Mouse (Mus musculus): ENCODE measurements at regions not wholly inside any gene's neighbourhood (a gene's known extent, or its start where the extent isn't known, plus 50 kb on each side); places are given as distances from the start of the nearest gene placed in this dataset.

DNA sequence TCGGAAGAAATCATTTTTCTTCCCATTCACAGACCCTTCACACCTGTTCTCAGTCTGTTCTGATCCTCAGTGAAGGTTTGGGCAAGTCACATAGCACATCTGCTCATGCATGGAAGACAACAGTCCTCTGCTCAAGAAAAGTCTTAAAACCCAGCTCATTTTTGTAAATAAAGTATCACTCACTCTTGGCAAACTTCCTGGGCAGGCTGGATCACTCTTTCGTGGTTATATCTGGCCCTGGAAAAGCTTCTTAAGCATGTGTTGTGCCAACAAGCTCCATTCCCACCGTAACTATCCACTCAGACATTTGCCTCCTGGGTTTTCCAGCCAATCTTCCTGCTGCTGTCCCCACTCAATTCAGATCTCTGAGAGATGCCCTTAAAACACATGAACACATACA, 103.2 kb upstream of the Cep85l start:
- TF ChIP-seq CTCF (IDR thresholded peaks at IDR 0.05; ENCODE audit: insufficient read depth, low read length) (no peak), POLR2A (IDR thresholded peaks at IDR 0.05; ENCODE audit: borderline replicate concordance, extremely low read depth, low read depth, low read length) (no peak)
- Histone ChIP-seq H3K4me3 (replicated peaks; ENCODE audit: extremely low read depth, low read depth, low read length) (no peak overlapping the region), H3K4me1 (ENCODE audit: control insufficient read depth, insufficient read depth, low read length) (no peaks in the 10 kb centered on the region)
- 42% methylated on average over 3 of the region's 3 CpGs for WGBS
- no peak for DNase-seq

DNA sequence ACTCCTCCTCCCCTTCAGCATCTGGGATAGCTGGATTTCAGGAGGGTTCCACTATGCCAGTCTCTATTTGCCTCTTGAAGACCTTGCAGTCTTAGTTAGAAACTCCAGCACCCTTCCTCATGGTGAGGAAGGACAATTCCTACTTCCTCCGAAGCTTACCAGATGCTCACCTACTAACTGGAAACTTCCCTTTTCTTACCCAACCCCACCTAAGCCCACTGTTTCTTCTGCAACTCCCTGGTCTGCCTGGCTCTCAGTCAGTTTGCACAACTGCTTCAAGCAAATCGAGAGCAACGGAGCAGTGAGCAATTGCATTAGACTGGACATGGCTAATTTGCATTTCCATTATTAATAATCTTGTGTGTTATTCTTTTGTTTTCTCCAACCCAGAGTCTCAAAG, 90.5 kb upstream of the Cep85l start:
- WGBS = 82% methylated on average over 3 of the region's 3 CpGs
- Histone ChIP-seq H3K4me1 (ENCODE audit: control insufficient read depth, insufficient read depth, low read length) (peaks cover 32% of the 10 kb centered on the region), H3K4me3 (replicated peaks; ENCODE audit: extremely low read depth, low read depth, low read length) (no peak overlapping the region)
- TF ChIP-seq POLR2A (IDR thresholded peaks at IDR 0.05; ENCODE audit: borderline replicate concordance, extremely low read depth, low read depth, low read length) (no peak), CTCF (IDR thresholded peaks at IDR 0.05; ENCODE audit: insufficient read depth, low read length) (no peak)
- no peak for DNase-seq

DNA sequence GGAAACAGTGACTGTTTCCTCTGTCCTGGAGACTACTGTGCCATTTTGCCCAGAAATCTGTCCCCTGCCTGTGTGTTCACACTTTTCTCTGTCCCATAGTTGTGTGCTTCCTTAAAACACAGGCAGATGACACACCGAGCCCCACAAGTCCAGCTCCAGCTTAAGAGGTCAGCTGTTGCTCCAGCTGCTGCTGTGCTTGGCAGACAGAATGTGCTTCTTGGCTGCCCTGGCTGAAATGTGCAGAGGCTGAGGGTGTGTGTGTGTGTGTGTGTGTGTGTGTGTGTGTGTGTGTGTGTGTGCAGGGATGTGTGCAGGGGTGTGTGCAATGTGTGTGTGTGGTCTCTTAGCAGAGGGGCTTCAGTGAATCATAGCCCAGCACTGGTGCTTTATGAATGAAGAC, 89.9 kb upstream of the Cep85l start:
- WGBS = 34% methylated on average over 1 of the region's 1 CpGs
- peaks cover 32% of the 10 kb centered on the region for H3K4me1 ChIP-seq (ENCODE audit: control insufficient read depth, insufficient read depth, low read length)
- no peak for DNase-seq
- no peak overlapping the region for H3K4me3 ChIP-seq (replicated peaks; ENCODE audit: extremely low read depth, low read depth, low read length)
- TF ChIP-seq POLR2A (IDR thresholded peaks at IDR 0.05; ENCODE audit: borderline replicate concordance, extremely low read depth, low read depth, low read length) (no peak), CTCF (IDR thresholded peaks at IDR 0.05; ENCODE audit: insufficient read depth, low read length) (no peak)

GRCm38 (mm10) chr10:53468293-53468545, 88.5 kb upstream of the Cep85l start:
- H3K4me1 ChIP-seq (ENCODE audit: control insufficient read depth, insufficient read depth, low read length) = peaks cover 36% of the 10 kb centered on the region
- no peak overlapping the region for H3K4me3 ChIP-seq (replicated peaks; ENCODE audit: extremely low read depth, low read depth, low read length)
- TF ChIP-seq POLR2A (IDR thresholded peaks at IDR 0.05; ENCODE audit: borderline replicate concordance, extremely low read depth, low read depth, low read length) = no peak
- no peak for TF ChIP-seq CTCF (IDR thresholded peaks at IDR 0.05; ENCODE audit: insufficient read depth, low read length)
- 50% methylated on average over 3 of the region's 3 CpGs for WGBS
- no peak for DNase-seq

GRCm38 (mm10) chr10:53467472-53468292, 87.9 kb upstream of the Cep85l start:
- Histone ChIP-seq H3K4me3 (replicated peaks; ENCODE audit: extremely low read depth, low read depth, low read length) (no peak overlapping the region), H3K4me1 (ENCODE audit: control insufficient read depth, insufficient read depth, low read length) (peaks cover 40% of the 10 kb centered on the region)
- DNase-seq = no peak
- whole genome bisulfite sequencing = 48% methylated on average over 3 of the region's 3 CpGs
- TF ChIP-seq POLR2A (IDR thresholded peaks at IDR 0.05; ENCODE audit: borderline replicate concordance, extremely low read depth, low read depth, low read length) (no peak), CTCF (IDR thresholded peaks at IDR 0.05; ENCODE audit: insufficient read depth, low read length) (no peak)

- Histone ChIP-seq H3K4me1 (ENCODE audit: control insufficient read depth, insufficient read depth, low read length) (peaks cover 43% of the 10 kb centered on the region), H3K4me3 (replicated peaks; ENCODE audit: extremely low read depth, low read depth, low read length) (no peak overlapping the region)
- TF ChIP-seq CTCF (IDR thresholded peaks at IDR 0.05; ENCODE audit: insufficient read depth, low read length) (no peak), POLR2A (IDR thresholded peaks at IDR 0.05; ENCODE audit: borderline replicate concordance, extremely low read depth, low read depth, low read length) (no peak)
- no peak for DNase-seq
- WGBS = 27% methylated on average over 1 of the region's 1 CpGs
Observed at GRCm38 (mm10) chr10:53466851-53467250, 87.1 kb upstream of the Cep85l start.

GRCm38 (mm10) chr10:53466261-53466660, 86.5 kb upstream of the Cep85l start:
- H3K4me1 ChIP-seq (ENCODE audit: control insufficient read depth, insufficient read depth, low read length) = peaks cover 46% of the 10 kb centered on the region
- H3K4me3 ChIP-seq (replicated peaks; ENCODE audit: extremely low read depth, low read depth, low read length) = no peak overlapping the region
- no peak for TF ChIP-seq CTCF (IDR thresholded peaks at IDR 0.05; ENCODE audit: insufficient read depth, low read length)
- TF ChIP-seq POLR2A (IDR thresholded peaks at IDR 0.05; ENCODE audit: borderline replicate concordance, extremely low read depth, low read depth, low read length) = no peak
- WGBS = 37% methylated on average over 6 of the region's 6 CpGs
- DNase-seq = no peak

GRCm38 (mm10) chr10:53464581-53464980, 84.8 kb upstream of the Cep85l start:
- Histone ChIP-seq H3K4me3 (replicated peaks; ENCODE audit: extremely low read depth, low read depth, low read length) (no peak overlapping the region), H3K4me1 (ENCODE audit: control insufficient read depth, insufficient read depth, low read length) (peaks cover 39% of the 10 kb centered on the region)
- no peak for DNase-seq
- TF ChIP-seq CTCF (IDR thresholded peaks at IDR 0.05; ENCODE audit: insufficient read depth, low read length) = no peak
- no peak for TF ChIP-seq POLR2A (IDR thresholded peaks at IDR 0.05; ENCODE audit: borderline replicate concordance, extremely low read depth, low read depth, low read length)

DNA sequence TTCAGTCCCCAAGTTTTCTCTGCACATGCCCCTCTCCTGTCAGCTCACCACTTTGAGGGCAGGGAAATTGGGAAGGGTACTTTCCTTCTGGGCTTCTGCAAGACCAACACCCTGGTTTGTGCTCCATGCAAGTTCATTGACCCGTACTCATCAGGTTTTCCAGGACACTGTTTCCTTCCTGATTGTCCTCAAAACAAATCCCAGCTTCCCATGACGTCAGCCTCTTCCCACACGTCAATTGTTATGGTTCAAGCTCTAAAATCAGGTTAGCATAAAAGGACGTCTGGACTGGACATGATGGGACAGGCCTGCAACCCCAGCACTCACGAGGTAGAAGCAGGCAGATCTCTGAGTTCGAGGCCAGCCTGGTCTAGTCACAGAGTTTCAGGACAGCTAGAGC, 84.3 kb upstream of the Cep85l start:
- WGBS = 54% methylated on average over 6 of the region's 6 CpGs
- Histone ChIP-seq H3K4me3 (replicated peaks; ENCODE audit: extremely low read depth, low read depth, low read length) (no peak overlapping the region), H3K4me1 (ENCODE audit: control insufficient read depth, insufficient read depth, low read length) (peaks cover 34% of the 10 kb centered on the region)
- no peak for DNase-seq
- no peak for TF ChIP-seq CTCF (IDR thresholded peaks at IDR 0.05; ENCODE audit: insufficient read depth, low read length)
- TF ChIP-seq POLR2A (IDR thresholded peaks at IDR 0.05; ENCODE audit: borderline replicate concordance, extremely low read depth, low read depth, low read length) = no peak

GRCm38 (mm10) chr10:53463471-53463870, 83.7 kb upstream of the Cep85l start:
- DNase-seq = no peak
- Histone ChIP-seq H3K4me1 (ENCODE audit: control insufficient read depth, insufficient read depth, low read length) (peaks cover 29% of the 10 kb centered on the region), H3K4me3 (replicated peaks; ENCODE audit: extremely low read depth, low read depth, low read length) (no peak overlapping the region)
- 39% methylated on average over 3 of the region's 3 CpGs for WGBS
- TF ChIP-seq POLR2A (IDR thresholded peaks at IDR 0.05; ENCODE audit: borderline replicate concordance, extremely low read depth, low read depth, low read length) (no peak), CTCF (IDR thresholded peaks at IDR 0.05; ENCODE audit: insufficient read depth, low read length) (no peak)

All from lung, adult 2 months (tissue).